Comparison of ENCODE assay signal across 22 mouse cellular contexts in genomic region chr4:123083323-123083902, GRCm38 (mm10). TPM values are rescaled to one million over a fixed set of nuclear protein-coding genes. Genes with fewer than 3 reads are reported as not detected.
DNase-seq lines count a peak whose midpoint lies in the region; ATAC-seq and TF ChIP-seq lines count a peak whose summit lies in the region.
"Had no signal": no experiment of that assay in that cellular context is flagged by ENCODE, and none has a peak within 500 bp of the region (broad histone marks: within the 10 kb centered on the region; RNA-seq: fewer than 3 reads in every experiment).

No protein-coding gene starts in this region.

- H3K4me3 ChIP-seq in forebrain, embryonic 12.5 days (replicated peaks) = no peak overlapping the region
- no peak overlapping the region for H3K4me3 ChIP-seq in forebrain, embryonic 14.5 days (ENCODE audit: low read depth, low read length)
- no peak overlapping the region for H3K4me3 ChIP-seq in lung, postnatal 0 days (ENCODE audit: low read depth, low read length)
- H3K4me3 ChIP-seq: embryonic facial prominence, embryonic 15.5 days; forebrain, embryonic 13.5 days; heart, embryonic 10.5 days; hindbrain, embryonic 12.5 days; intestine, embryonic 15.5 days had no signal

- H3K27me3 ChIP-seq in forebrain, embryonic 12.5 days = no peaks in the 10 kb centered on the region; the same call in 1 of the 2 replicates
- H3K27me3 ChIP-seq in forebrain, embryonic 14.5 days (replicated peaks; ENCODE audit: control insufficient read depth, insufficient read depth, low read length) = no peaks in the 10 kb centered on the region
- H3K27me3 ChIP-seq in lung, postnatal 0 days (replicated peaks; ENCODE audit: insufficient read depth, low read length) = no peaks in the 10 kb centered on the region
- H3K27me3 ChIP-seq: embryonic facial prominence, embryonic 15.5 days; forebrain, embryonic 13.5 days; hindbrain, embryonic 12.5 days; intestine, embryonic 15.5 days had no signal

- no peak for ATAC-seq in forebrain, embryonic 12.5 days (ENCODE audit: low FRiP score)
- no peak for ATAC-seq in forebrain, embryonic 14.5 days
- 0 out of 2 replicates have a peak, but pooled peaks have one; percentile 12 for ATAC-seq in lung, postnatal 0 days
- peak; percentile 59 for ATAC-seq in erythroblast, adult 5-6 weeks (replicated peaks; ENCODE audit: low FRiP score, poor library complexity, severe bottlenecking)
- ATAC-seq in inflammation-experienced regulatory T-cells, adult 6 months = no peak

- no peaks in the 10 kb centered on the region for H3K36me3 ChIP-seq in forebrain, embryonic 12.5 days (replicated peaks)
- H3K36me3 ChIP-seq in forebrain, embryonic 14.5 days (ENCODE audit: control insufficient read depth, insufficient read depth, low read length) = no peaks in the 10 kb centered on the region
- H3K36me3 ChIP-seq in lung, postnatal 0 days (ENCODE audit: insufficient read depth, low read length) = no peaks in the 10 kb centered on the region
- H3K36me3 ChIP-seq: embryonic facial prominence, embryonic 15.5 days; heart, embryonic 10.5 days; hindbrain, embryonic 12.5 days; intestine, embryonic 15.5 days had no signal

- no peaks in the 10 kb centered on the region for H3K9me3 ChIP-seq in forebrain, embryonic 12.5 days
- H3K9me3 ChIP-seq in forebrain, embryonic 14.5 days (replicated peaks; ENCODE audit: control insufficient read depth, low read length) = no peaks in the 10 kb centered on the region
- H3K9me3 ChIP-seq in lung, postnatal 0 days (ENCODE audit: low read length) = no peaks in the 10 kb centered on the region
- H3K9me3 ChIP-seq: embryonic facial prominence, embryonic 15.5 days; forebrain, embryonic 13.5 days; heart, embryonic 10.5 days; hindbrain, embryonic 12.5 days; intestine, embryonic 15.5 days had no signal

- peaks cover 5% of the 10 kb centered on the region; the same call in 1 of the 2 replicates for H3K4me1 ChIP-seq in forebrain, embryonic 12.5 days
- H3K4me1 ChIP-seq in forebrain, embryonic 14.5 days (ENCODE audit: control insufficient read depth, insufficient read depth, low read length) = no peaks in the 10 kb centered on the region
- no peaks in the 10 kb centered on the region for H3K4me1 ChIP-seq in lung, postnatal 0 days (ENCODE audit: insufficient read depth, low read depth, low read length)
- H3K4me1 ChIP-seq: heart, embryonic 10.5 days; hindbrain, embryonic 12.5 days; intestine, embryonic 15.5 days had no signal

- TF ChIP-seq CTCF in lung, postnatal 0 days (IDR thresholded peaks at IDR 0.05) = no peak

- no peak for TF ChIP-seq EP300 in lung, postnatal 0 days (IDR thresholded peaks at IDR 0.05)

- 68% methylated on average over 13 of the region's 13 CpGs for WGBS in forebrain, embryonic 12.5 days
- 67% methylated on average over 13 of the region's 13 CpGs for WGBS in forebrain, embryonic 14.5 days
- 61% methylated on average over 13 of the region's 13 CpGs for WGBS in lung, postnatal 0 days

- no peak for DNase-seq in forebrain, embryonic 14.5 days (ENCODE audit: low spot score)
- DNase-seq in lung, postnatal 0 days (ENCODE audit: low spot score) = no peak
- no peak for DNase-seq in lung, postnatal 36 days
- no peak for DNase-seq in kidney, postnatal 4 days
- DNase-seq: adrenal gland, adult 8-10 months had no signal

- no peak overlapping the region for H3K4me2 ChIP-seq in forebrain, embryonic 12.5 days
- no peak overlapping the region for H3K4me2 ChIP-seq in forebrain, embryonic 14.5 days (ENCODE audit: low read length)
- H3K4me2 ChIP-seq in lung, postnatal 0 days (replicated peaks; ENCODE audit: low read depth, low read length) = no peak overlapping the region
- H3K4me2 ChIP-seq: embryonic facial prominence, embryonic 15.5 days; forebrain, embryonic 13.5 days; hindbrain, embryonic 12.5 days; intestine, embryonic 15.5 days had no signal

- H3K9ac ChIP-seq in forebrain, embryonic 12.5 days = peak overlapping the region; percentile 21; the same call in 1 of the 2 replicates
- H3K9ac ChIP-seq in forebrain, embryonic 14.5 days (ENCODE audit: low read length) = no peak overlapping the region
- H3K9ac ChIP-seq in lung, postnatal 0 days (replicated peaks; ENCODE audit: low read depth) = no peak overlapping the region
- H3K9ac ChIP-seq: embryonic facial prominence, embryonic 15.5 days; forebrain, embryonic 13.5 days; hindbrain, embryonic 12.5 days; intestine, embryonic 15.5 days had no signal

- H3K27ac ChIP-seq in forebrain, embryonic 12.5 days = no peak overlapping the region
- H3K27ac ChIP-seq in forebrain, embryonic 14.5 days (ENCODE audit: low read depth, low read length) = no peak overlapping the region
- no peak overlapping the region for H3K27ac ChIP-seq in lung, postnatal 0 days (ENCODE audit: low read length)
- H3K27ac ChIP-seq: embryonic facial prominence, embryonic 15.5 days; forebrain, embryonic 13.5 days; heart, embryonic 10.5 days; hindbrain, embryonic 12.5 days; intestine, embryonic 15.5 days had no signal

RNA-seq across cellular contexts. Expression of gene Bmp8b, which starts 21.6 kb away (rescaled TPM):
- polyA plus RNA-seq in forebrain, embryonic 12.5 days (2016; fragmentation: Nextera tagmentation; extraction: Ambion mirVana) = 0.17 and 0.24 TPM in 2 replicates
- 0.08 and 0.21 TPM in 2 replicates for polyA plus RNA-seq in forebrain, embryonic 14.5 days (2014; fragmentation: Nextera tagmentation; extraction: Ambion mirVana)
- polyA plus RNA-seq in lung, postnatal 0 days (2015; fragmentation: Nextera tagmentation; extraction: Ambion mirVana) = 0.57 and 0.84 TPM in 2 replicates
- total RNA-seq in erythroblast, adult 5-6 weeks (2015; ENCODE audit: low replicate concordance) = 0.19 TPM in 1 of 2 replicates, not detected in the other
- total RNA-seq in erythroblast, adult 5-6 weeks (2017; ENCODE audit: low replicate concordance) = 0.28 TPM in 1 of 2 replicates, not detected in the other
- not detected for polyA plus RNA-seq in inflammation-experienced regulatory T-cells, adult 6 months (2017; shearing (Covaris generic))
- total RNA-seq: common myeloid progenitor, adult 5-6 weeks; gastrocnemius, adult 18-20 months; gastrocnemius, postnatal 14 days; heart, postnatal 10 days; heart, postnatal 4 days had no signal
- polyA plus RNA-seq: C2C12 had no signal

RNA-seq across cellular contexts. Expression of gene Oxct2b, which starts 32.7 kb away (rescaled TPM):
- 0.15 and 0.17 TPM in 2 replicates for polyA plus RNA-seq in forebrain, embryonic 12.5 days (2016; fragmentation: Nextera tagmentation; extraction: Ambion mirVana)
- 0.13 and 0.35 TPM in 2 replicates for polyA plus RNA-seq in forebrain, embryonic 14.5 days (2014; fragmentation: Nextera tagmentation; extraction: Ambion mirVana)
- polyA plus RNA-seq in lung, postnatal 0 days (2015; fragmentation: Nextera tagmentation; extraction: Ambion mirVana) = not detected in 2 replicates
- total RNA-seq in erythroblast, adult 5-6 weeks (2015; ENCODE audit: low replicate concordance) = not detected in 2 replicates
- total RNA-seq in erythroblast, adult 5-6 weeks (2017; ENCODE audit: low replicate concordance) = not detected in 2 replicates
- not detected for polyA plus RNA-seq in inflammation-experienced regulatory T-cells, adult 6 months (2017; shearing (Covaris generic))
- total RNA-seq: adrenal gland, postnatal 4 days; common myeloid progenitor, adult 5-6 weeks; gastrocnemius, adult 18-20 months; gastrocnemius, postnatal 14 days; heart, postnatal 10 days; heart, postnatal 4 days had no signal
- polyA plus RNA-seq: C2C12; embryonic facial prominence, embryonic 11.5 days; forebrain, embryonic 13.5 days; heart, embryonic 14.5 days; hindbrain, embryonic 12.5 days had no signal

RNA-seq across cellular contexts. Expression of gene Ppie, which starts 56.3 kb away (rescaled TPM):
- 103 and 109 TPM in 2 replicates for polyA plus RNA-seq in forebrain, embryonic 12.5 days (2016; fragmentation: Nextera tagmentation; extraction: Ambion mirVana)
- polyA plus RNA-seq in forebrain, embryonic 14.5 days (2014; fragmentation: Nextera tagmentation; extraction: Ambion mirVana) = 86.4 and 88.3 TPM in 2 replicates
- polyA plus RNA-seq in lung, postnatal 0 days (2015; fragmentation: Nextera tagmentation; extraction: Ambion mirVana) = 41.2 and 43.8 TPM in 2 replicates
- 5.2 and 5.6 TPM in 2 replicates for total RNA-seq in erythroblast, adult 5-6 weeks (2015; ENCODE audit: low replicate concordance)
- 4.3 and 15.4 TPM in 2 replicates for total RNA-seq in erythroblast, adult 5-6 weeks (2017; ENCODE audit: low replicate concordance)
- 100 to 1,000 TPM in 1 of 3 experiments, 10 to 100 TPM in 2; 68.9 to 105 (median 92.0) TPM for polyA plus RNA-seq in inflammation-experienced regulatory T-cells, adult 6 months (2017; shearing (Covaris generic))

Comparison
In these comparisons a context has a peak if more than half of its experiments do, and no peak if none do; other contexts are left out.
1. ATAC-seq: peak in lung, postnatal 0 days (single experiment) and erythroblast, adult 5-6 weeks (single experiment); none in forebrain, embryonic 12.5 days (single experiment), forebrain, embryonic 14.5 days (single experiment) and inflammation-experienced regulatory T-cells, adult 6 months (single experiment).